Mouse (Mus musculus): Measurements from ENCODE around the gene Wdr78. TPM values are rescaled to one million over a fixed set of nuclear protein-coding genes. Genes with fewer than 3 reads are reported as not detected.

The Wdr78 gene
- polyA plus RNA-seq, 1 experiment = 8.5 TPM

DNA sequence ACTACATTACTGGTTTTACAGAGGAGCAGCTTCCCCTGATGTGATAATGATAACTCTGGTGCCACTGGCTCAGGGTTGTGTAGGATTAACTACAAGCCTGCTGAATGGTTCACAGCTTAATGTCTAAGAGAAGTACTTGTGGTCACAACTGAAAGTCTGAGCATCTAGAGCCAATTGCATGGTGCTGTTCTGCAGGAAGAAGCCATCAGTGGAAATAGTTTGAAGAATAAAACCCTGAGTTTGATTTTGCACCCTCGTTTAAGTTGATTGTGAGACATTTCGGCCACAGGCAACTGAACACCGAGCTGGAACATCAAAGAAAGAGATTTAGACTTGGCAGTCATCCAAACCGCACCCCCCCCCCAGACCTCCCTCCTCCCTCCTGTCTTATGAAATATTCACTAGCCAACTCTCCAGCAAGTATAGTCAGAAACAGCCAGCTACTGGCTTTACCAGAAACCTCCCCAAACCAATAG lies 107.4 kb downstream of the Wdr78 start:
- peak; percentile 85 for DNase-seq (ENCODE audit: low read depth)
- no peak for TF ChIP-seq POLR2A (IDR thresholded peaks at IDR 0.05; ENCODE audit: borderline replicate concordance, extremely low read depth, insufficient read depth, insufficient read length, poor library complexity, severe bottlenecking)
- no peak for TF ChIP-seq CTCF (IDR thresholded peaks at IDR 0.05; ENCODE audit: borderline replicate concordance, extremely low read depth, insufficient read depth, insufficient read length)

DNA sequence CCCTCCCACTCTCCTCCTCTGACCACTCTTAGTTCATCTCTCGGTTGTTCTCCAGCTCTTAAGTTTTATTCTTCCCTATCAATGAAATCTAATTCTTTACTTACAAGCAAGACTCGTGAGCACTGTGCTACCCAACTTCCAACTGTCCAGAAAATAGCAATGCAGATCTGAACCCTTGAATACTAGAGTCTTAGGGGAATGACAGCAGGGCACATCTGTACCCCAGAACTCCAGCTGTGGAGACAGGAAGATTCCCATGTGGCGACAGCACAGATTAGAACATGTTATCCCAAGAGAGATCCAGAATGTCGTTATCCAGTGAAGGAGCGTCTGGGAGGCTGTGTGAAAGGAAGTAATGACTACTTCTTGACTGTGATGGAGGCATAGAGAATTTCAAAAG lies 108.1 kb downstream of the Wdr78 start:
- no peak for TF ChIP-seq CTCF (IDR thresholded peaks at IDR 0.05; ENCODE audit: borderline replicate concordance, extremely low read depth, insufficient read depth, insufficient read length)
- no peak for TF ChIP-seq POLR2A (IDR thresholded peaks at IDR 0.05; ENCODE audit: borderline replicate concordance, extremely low read depth, insufficient read depth, insufficient read length, poor library complexity, severe bottlenecking)
- DNase-seq (ENCODE audit: low read depth) = no peak

DNA sequence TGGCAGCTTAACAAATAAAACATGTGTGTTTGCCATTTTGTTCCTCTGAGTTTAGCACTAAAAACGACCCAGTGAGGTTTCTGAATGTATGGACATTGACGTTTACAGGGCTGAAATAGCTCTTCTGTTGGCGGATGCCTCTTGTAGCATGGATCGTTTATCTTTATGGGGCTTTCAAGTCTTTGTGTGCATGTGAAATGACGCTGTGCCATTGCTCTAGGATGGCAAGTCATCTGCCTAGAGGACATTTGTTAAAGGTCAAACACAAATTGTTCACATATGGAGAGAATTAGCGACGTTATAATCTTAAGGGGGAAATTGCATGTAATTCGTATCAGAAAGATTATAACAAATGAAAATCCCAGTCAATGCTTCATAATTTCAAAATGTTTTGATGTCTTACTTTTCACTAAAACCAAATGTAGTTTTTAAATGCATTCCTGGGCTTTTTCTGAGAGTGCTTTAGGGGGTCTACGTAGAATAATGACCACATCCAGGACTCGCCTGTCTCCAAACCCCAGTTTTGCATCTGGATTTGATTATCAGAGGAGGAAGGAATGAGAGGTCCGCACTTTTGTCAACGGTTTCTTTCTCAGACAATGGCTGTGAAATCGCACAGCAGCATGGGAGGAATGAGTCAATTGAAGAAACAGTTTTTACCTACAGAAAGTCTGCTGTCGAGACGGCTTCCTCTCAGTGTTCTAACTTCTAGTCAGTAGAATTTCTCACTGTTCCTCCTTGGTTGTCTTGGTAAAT lies 109.0 kb downstream of the Wdr78 start:
- TF ChIP-seq POLR2A (IDR thresholded peaks at IDR 0.05; ENCODE audit: borderline replicate concordance, extremely low read depth, insufficient read depth, insufficient read length, poor library complexity, severe bottlenecking) = no peak
- TF ChIP-seq CTCF (IDR thresholded peaks at IDR 0.05; ENCODE audit: borderline replicate concordance, extremely low read depth, insufficient read depth, insufficient read length) = no peak
- no peak for DNase-seq (ENCODE audit: low read depth)

DNA sequence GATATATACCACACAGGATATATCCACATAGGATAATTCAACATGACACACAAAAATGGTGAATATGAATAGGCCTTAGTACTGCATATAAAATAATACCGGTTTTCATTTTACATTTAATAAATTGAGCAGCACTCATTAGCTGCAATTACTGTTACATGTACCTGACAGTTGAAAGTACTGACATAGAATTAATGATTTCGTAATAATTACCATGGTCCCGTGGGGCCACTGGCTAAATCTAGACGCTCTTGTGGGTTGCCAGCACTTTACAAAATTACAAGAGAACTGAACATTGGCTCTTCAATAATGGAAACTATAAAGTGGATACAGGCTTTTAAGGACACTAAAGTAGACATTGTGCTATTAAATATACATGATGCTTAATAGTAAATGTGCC lies 109.7 kb downstream of the Wdr78 start:
- peak; percentile 55 for DNase-seq (ENCODE audit: low read depth)
- TF ChIP-seq POLR2A (IDR thresholded peaks at IDR 0.05; ENCODE audit: borderline replicate concordance, extremely low read depth, insufficient read depth, insufficient read length, poor library complexity, severe bottlenecking) (no peak), CTCF (IDR thresholded peaks at IDR 0.05; ENCODE audit: borderline replicate concordance, extremely low read depth, insufficient read depth, insufficient read length) (no peak)

DNA sequence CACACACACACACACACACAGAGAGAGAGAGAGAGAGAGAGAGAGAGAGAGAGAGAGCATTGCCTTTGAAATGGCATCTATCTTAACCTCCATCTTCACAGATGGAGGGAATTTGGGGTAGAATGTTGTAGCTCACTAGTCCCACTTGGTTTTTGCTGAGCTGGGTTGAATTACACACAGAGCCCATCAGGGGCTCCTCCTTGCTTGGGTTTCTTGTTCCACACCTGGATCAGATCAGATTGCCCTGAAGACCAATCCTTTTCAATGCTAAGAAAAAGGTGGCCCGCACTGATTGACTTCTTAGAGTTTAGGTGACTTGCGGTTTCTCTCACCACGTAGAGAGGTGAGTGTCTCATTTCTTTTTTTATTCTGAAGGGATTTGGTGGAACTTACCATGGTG lies 122.7 kb downstream of the Wdr78 start:
- DNase-seq (ENCODE audit: low read depth) = no peak
- no peak for TF ChIP-seq CTCF (IDR thresholded peaks at IDR 0.05; ENCODE audit: borderline replicate concordance, extremely low read depth, insufficient read depth, insufficient read length)
- no peak for TF ChIP-seq POLR2A (IDR thresholded peaks at IDR 0.05; ENCODE audit: borderline replicate concordance, extremely low read depth, insufficient read depth, insufficient read length, poor library complexity, severe bottlenecking)

DNA sequence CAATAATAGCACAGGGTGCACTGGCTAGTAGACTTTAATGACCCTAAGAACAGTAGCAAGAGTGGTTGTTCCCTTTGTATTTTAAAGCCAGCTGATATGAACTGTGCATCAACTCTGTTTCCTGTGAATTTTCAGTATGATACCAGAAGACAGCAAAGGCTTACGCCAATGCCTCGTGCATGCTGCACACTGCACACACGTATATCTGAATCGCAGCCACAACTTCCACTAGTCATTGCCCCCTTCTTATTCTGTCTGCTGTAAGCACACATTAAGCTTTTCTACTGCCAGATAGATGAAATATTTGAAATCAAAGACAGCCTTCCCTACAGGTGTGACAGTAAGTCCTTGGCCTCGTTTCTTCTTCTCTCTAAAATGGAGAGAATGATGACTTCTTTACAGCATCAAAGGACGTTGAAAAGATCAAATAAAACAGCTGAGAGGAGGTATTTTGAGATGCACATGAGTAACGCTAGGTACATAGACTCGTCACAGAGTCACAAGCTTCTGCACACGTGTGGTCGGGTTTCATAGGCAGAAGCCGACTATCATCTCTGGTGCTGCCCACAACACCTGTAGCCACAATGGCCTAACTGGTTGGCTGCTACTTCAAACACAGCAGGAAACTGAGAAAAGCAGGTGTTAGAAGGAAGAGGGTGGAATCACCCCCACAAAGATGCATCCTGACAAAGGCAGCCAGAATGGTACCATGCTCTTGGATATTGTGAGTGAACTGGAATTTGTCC lies 123.6 kb downstream of the Wdr78 start:
- no peak for DNase-seq (ENCODE audit: low read depth)
- TF ChIP-seq POLR2A (IDR thresholded peaks at IDR 0.05; ENCODE audit: borderline replicate concordance, extremely low read depth, insufficient read depth, insufficient read length, poor library complexity, severe bottlenecking) (no peak), CTCF (IDR thresholded peaks at IDR 0.05; ENCODE audit: borderline replicate concordance, extremely low read depth, insufficient read depth, insufficient read length) (no peak)

DNA sequence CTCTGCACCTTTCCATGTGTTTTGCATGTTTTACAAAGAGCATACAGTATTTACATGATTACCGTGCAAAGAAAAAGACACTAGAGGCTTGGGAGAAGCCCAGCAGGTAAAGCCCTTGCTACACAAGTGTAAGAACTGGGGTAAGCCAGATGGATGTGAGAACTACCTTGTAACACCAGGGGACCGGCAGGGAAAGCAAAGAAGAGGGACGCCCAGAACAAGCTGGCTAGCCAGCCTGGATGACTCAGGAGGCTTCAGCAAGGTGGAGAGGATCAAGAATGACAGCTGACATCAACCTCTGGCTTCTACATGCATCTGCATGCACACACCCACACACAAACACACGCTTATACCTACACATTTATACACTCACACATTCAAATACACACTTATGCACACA lies 124.3 kb downstream of the Wdr78 start:
- no peak for DNase-seq (ENCODE audit: low read depth)
- TF ChIP-seq POLR2A (IDR thresholded peaks at IDR 0.05; ENCODE audit: borderline replicate concordance, extremely low read depth, insufficient read depth, insufficient read length, poor library complexity, severe bottlenecking) = no peak
- TF ChIP-seq CTCF (IDR thresholded peaks at IDR 0.05; ENCODE audit: borderline replicate concordance, extremely low read depth, insufficient read depth, insufficient read length) = no peak

DNA sequence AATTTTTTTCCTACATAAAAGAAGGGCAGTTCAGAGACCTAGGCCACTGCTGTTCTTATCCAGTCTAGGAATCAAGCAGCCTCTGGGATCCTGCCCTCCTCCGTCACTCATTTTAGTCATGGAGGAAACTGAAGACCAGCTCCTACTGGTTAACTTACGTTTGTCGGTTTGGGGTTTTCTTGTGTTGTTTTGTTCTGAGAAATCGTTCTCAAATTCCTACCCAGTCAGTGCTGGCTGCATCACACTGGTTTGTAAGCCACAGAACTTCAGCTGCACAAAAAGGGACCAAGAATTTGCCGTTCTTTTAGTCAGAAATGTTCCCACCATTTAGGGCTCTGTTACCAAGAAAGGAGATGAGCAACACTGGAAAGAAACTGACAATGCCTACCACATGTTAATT lies 125.0 kb downstream of the Wdr78 start:
- DNase-seq (ENCODE audit: low read depth) = no peak
- TF ChIP-seq CTCF (IDR thresholded peaks at IDR 0.05; ENCODE audit: borderline replicate concordance, extremely low read depth, insufficient read depth, insufficient read length) (no peak), POLR2A (IDR thresholded peaks at IDR 0.05; ENCODE audit: borderline replicate concordance, extremely low read depth, insufficient read depth, insufficient read length, poor library complexity, severe bottlenecking) (no peak)

DNA sequence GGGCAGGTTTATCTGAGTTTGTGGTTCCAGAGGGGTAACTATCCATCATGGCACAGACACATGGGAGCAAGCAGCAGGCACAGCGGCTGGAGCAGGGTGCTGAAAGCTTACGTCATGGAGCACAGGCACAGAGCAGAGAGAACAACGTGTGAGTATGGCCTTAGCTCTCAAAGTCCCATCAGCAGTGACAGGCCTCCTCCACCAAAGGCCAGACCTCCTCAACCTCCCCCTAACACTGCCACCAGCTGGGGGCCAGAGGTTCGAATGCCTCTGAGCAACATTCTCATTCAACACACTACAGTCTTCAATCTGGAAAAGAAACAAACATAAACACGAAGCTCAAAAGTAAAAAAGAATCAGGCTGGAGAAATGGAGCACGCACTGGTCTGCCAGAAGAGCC lies 125.8 kb downstream of the Wdr78 start:
- no peak for TF ChIP-seq CTCF (IDR thresholded peaks at IDR 0.05; ENCODE audit: borderline replicate concordance, extremely low read depth, insufficient read depth, insufficient read length)
- no peak for TF ChIP-seq POLR2A (IDR thresholded peaks at IDR 0.05; ENCODE audit: borderline replicate concordance, extremely low read depth, insufficient read depth, insufficient read length, poor library complexity, severe bottlenecking)
- no peak for DNase-seq (ENCODE audit: low read depth)

Other genes starting within 250 kb of the Wdr78 start
- gene Tctex1d1, start 135.9 kb downstream of the Wdr78 start, polyA plus RNA-seq (2012; rRNA removed) = 1.2 and 1.7 TPM in 2 replicates
- 2.7 and 3.4 TPM in 2 replicates for gene Insl5, start 87.7 kb downstream of the Wdr78 start, polyA plus RNA-seq (2012; rRNA removed)
- gene Mier1, start 165 bp downstream of the Wdr78 start, polyA plus RNA-seq (2012; rRNA removed) = 30.2 and 31.9 TPM in 2 replicates
- 6.4 and 8.4 TPM in 2 replicates for gene Slc35d1, start 100.6 kb upstream of the Wdr78 start, polyA plus RNA-seq (2012; rRNA removed)
- not detected in 2 replicates for gene 4921539E11Rik, start 176.3 kb upstream of the Wdr78 start, polyA plus RNA-seq (2012; rRNA removed)
- gene Oma1, start 199.3 kb upstream of the Wdr78 start, polyA plus RNA-seq (2012; rRNA removed) = 5.7 and 7.6 TPM in 2 replicates

All from brain, embryonic 14.5 days (tissue).